Mouse (Mus musculus) embryonic fibroblast, embryonic 13.5 days (primary cell): ENCODE measurements around the gene Gucy2d. TPM values are rescaled to one million over a fixed set of nuclear protein-coding genes. Genes with fewer than 3 reads are reported as not detected.

ENCODE experiments used
- H3K27ac ChIP-seq: 2 replicates; pipeline ENCODE4 v1.5.1; 2012; ENCODE audit warnings: low read length, control low read depth, inconsistent platforms; ENCODE audit not compliant: insufficient read depth
- H3K4me1 ChIP-seq: 2 replicates; pipeline ENCODE4 v1.6.1; 2011; ENCODE audit warnings: low read length; ENCODE audit not compliant: control insufficient read depth, insufficient read depth
- H3K4me3 ChIP-seq: 2 replicates; pipeline ENCODE4 v1.5.1; 2011; ENCODE audit warnings: mild to moderate bottlenecking, control low read depth, low read length; ENCODE audit not compliant: insufficient read depth
- CTCF ChIP-seq: IDR thresholded peaks from 2 replicates; pipeline ENCODE4 v1.5.1; 2011; ENCODE audit warnings: mild to moderate bottlenecking, control low read depth, low read length, moderate library complexity, borderline replicate concordance; ENCODE audit not compliant: insufficient read depth
- POLR2A ChIP-seq: IDR thresholded peaks from 2 replicates; pipeline ENCODE4 v1.6.1; 2011; ENCODE audit warnings: low read depth, mild to moderate bottlenecking, control low read depth, low read length, moderate library complexity
- polyA plus RNA-seq: library from polyadenylated mRNA; stranded (reverse); fragments of >200 nt; gene quantifications from 2 replicates; pipeline ENCODE4 v1.2.4, GENCODE M21; 2011; ENCODE audit warnings: low read depth; ENCODE audit not compliant: missing spikeins, insufficient read length

Gene Gucy2d
- polyA plus RNA-seq, 1 experiment = not detected

GRCm38 (mm10) chr7:98437629-98438028, 2.6 kb upstream of the Gucy2d start:
- no peak overlapping the region for H3K27ac ChIP-seq
- H3K4me3 ChIP-seq = no peak overlapping the region
- H3K4me1 ChIP-seq = no peaks in the 10 kb centered on the region
- TF ChIP-seq POLR2A (no peak), CTCF (peak; percentile 63; the same call in 1 of the 2 replicates)

- Histone ChIP-seq H3K27ac (no peak overlapping the region), H3K4me1 (no peaks in the 10 kb centered on the region), H3K4me3 (no peak overlapping the region)
- TF ChIP-seq POLR2A (no peak), CTCF (no peak)
Measured at GRCm38 (mm10) chr7:98446873-98447272, 6.7 kb downstream of the Gucy2d start.

- no peak for TF ChIP-seq POLR2A
- no peak for TF ChIP-seq CTCF
- Histone ChIP-seq H3K27ac (no peak overlapping the region), H3K4me3 (no peak overlapping the region), H3K4me1 (no peaks in the 10 kb centered on the region)
Measured at GRCm38 (mm10) chr7:98447585-98448308, 7.5 kb downstream of the Gucy2d start.

- H3K4me1 ChIP-seq = no peaks in the 10 kb centered on the region
- H3K27ac ChIP-seq = no peak overlapping the region
- no peak overlapping the region for H3K4me3 ChIP-seq
- TF ChIP-seq CTCF = no peak
Measured at GRCm38 (mm10) chr7:98448309-98448630, 8.1 kb downstream of the Gucy2d start.

- TF ChIP-seq POLR2A (no peak), CTCF (no peak)
Measured at GRCm38 (mm10) chr7:98449696-98450095, 9.5 kb downstream of the Gucy2d start.

GRCm38 (mm10) chr7:98454397-98455120, 14.3 kb downstream of the Gucy2d start:
- Histone ChIP-seq H3K4me3 (no peak overlapping the region), H3K27ac (no peak overlapping the region), H3K4me1 (no peaks in the 10 kb centered on the region)
- TF ChIP-seq CTCF (no peak), POLR2A (no peak)

More at GRCm38 (mm10) chr7:98449696-98450095, 9.5 kb downstream of the Gucy2d start:
- no peaks in the 10 kb centered on the region for H3K4me1 ChIP-seq
- no peak overlapping the region for H3K27ac ChIP-seq
- H3K4me3 ChIP-seq = no peak overlapping the region

- TF ChIP-seq CTCF = no peak
- no peak for TF ChIP-seq POLR2A
- Histone ChIP-seq H3K4me1 (no peaks in the 10 kb centered on the region; the same call in 1 of the 2 replicates), H3K4me3 (no peak overlapping the region), H3K27ac (no peak overlapping the region)
Measured at GRCm38 (mm10) chr7:98460319-98460718, 20.1 kb downstream of the Gucy2d start.

GRCm38 (mm10) chr7:98469089-98469488, 28.9 kb downstream of the Gucy2d start:
- TF ChIP-seq CTCF = no peak
- TF ChIP-seq POLR2A = no peak
- Histone ChIP-seq H3K27ac (no peak overlapping the region), H3K4me3 (no peak overlapping the region), H3K4me1 (no peaks in the 10 kb centered on the region)

GRCm38 (mm10) chr7:98472529-98472928, 32.3 kb downstream of the Gucy2d start:
- H3K4me3 ChIP-seq = no peak overlapping the region
- no peak for TF ChIP-seq POLR2A
- TF ChIP-seq CTCF = no peak
- H3K27ac ChIP-seq = no peak overlapping the region
- H3K4me1 ChIP-seq = no peaks in the 10 kb centered on the region

- Histone ChIP-seq H3K4me3 (no peak overlapping the region), H3K4me1 (no peaks in the 10 kb centered on the region), H3K27ac (no peak overlapping the region)
- TF ChIP-seq POLR2A = no peak
- TF ChIP-seq CTCF = no peak
Measured at GRCm38 (mm10) chr7:98474558-98474957, 34.3 kb downstream of the Gucy2d start.

- no peaks in the 10 kb centered on the region for H3K4me1 ChIP-seq
- no peak overlapping the region for H3K27ac ChIP-seq
- TF ChIP-seq POLR2A (no peak), CTCF (no peak)
- no peak overlapping the region for H3K4me3 ChIP-seq
Measured at GRCm38 (mm10) chr7:98477153-98477552, 36.9 kb downstream of the Gucy2d start.
